Mouse (Mus musculus) lung, postnatal 0 days (tissue): ENCODE results near the gene Dppa5a.
"Not testable (repeated sequence)": the region's sequence is repeated elsewhere in the genome, so short reads cannot be mapped to it uniquely, and the experiment has no call there.

Source experiments
- CTCF ChIP-seq: IDR thresholded peaks from 2 replicates; pipeline ENCODE4 v1.5.1; 2016; ENCODE audit warnings: antibody characterized with exemption, mild to moderate bottlenecking
- EP300 ChIP-seq: IDR thresholded peaks from 2 replicates; pipeline ENCODE4 v1.6.1; 2016; ENCODE audit warnings: antibody characterized with exemption, mild to moderate bottlenecking, control low read depth

DNA sequence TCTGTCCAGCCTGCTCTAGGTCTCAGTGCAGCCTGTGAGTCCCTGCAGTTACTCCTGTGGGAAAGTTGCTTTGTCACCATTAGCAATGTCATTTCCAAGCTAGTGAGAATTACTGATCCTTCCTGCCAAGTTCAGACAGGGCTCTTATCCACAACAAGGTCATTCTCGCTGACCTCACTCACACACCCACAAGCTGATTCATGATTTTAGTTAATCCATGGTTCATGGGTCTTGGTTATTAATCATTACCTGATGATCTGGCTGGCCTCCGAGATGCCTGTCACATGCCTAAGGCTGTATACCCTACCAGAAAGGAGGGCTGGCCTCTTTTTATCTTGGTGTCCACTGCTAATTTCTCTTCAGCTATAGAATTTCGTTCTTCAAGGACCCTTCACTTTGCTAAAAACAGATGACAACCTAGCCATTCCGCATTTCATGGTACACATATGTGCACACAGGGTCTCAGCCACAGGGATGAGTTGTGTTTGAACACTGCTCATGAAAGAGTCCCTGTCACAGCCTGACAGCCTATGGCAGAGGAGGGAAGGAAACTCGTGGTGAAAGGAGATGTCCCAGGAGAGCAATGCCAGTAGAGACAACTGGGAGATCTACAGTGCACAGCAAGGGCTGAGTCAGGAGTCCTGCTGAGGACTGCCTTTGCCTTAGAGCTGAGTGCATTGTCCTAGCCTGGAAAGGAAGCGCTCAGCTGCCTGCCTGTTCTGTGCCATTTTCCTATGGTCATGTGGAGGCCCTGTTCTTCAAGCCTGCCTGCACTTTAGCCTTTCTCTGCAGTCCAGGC, 19.6 kb downstream of the Dppa5a start:
- TF ChIP-seq EP300, CTCF: not testable (repeated sequence)
